Mouse (Mus musculus): ENCODE measurements around the gene Actrt2. TPM values are rescaled to one million over a fixed set of nuclear protein-coding genes. Genes with fewer than 3 reads are reported as not detected.

The Actrt2 gene
- polyA plus RNA-seq, 1 experiment = not detected

GRCm38 (mm10) chr4:154622521-154622920 lies 45.1 kb downstream of the Actrt2 start:
- no peaks in the 10 kb centered on the region for H3K4me1 ChIP-seq (ENCODE audit: control insufficient read depth, insufficient read depth, low read length)
- no peak overlapping the region for H3K4me3 ChIP-seq (replicated peaks; ENCODE audit: control insufficient read depth, low read depth, low read length)
- WGBS = 81% methylated on average over 4 of the region's 4 CpGs
- TF ChIP-seq POLR2A (IDR thresholded peaks at IDR 0.05; ENCODE audit: borderline replicate concordance, control insufficient read depth, low read depth, low read length) = no peak
- no peak for TF ChIP-seq CTCF (IDR thresholded peaks at IDR 0.05; ENCODE audit: control insufficient read depth, insufficient read depth, low read length)
- no peak overlapping the region for H3K27ac ChIP-seq (ENCODE audit: control insufficient read depth, insufficient read depth, low read depth, low read length, poor library complexity)

Other genes starting within 250 kb of the Actrt2 start
- 0.54 and 0.70 TPM in 2 replicates for gene Prdm16, start 31.0 kb downstream of the Actrt2 start, polyA plus RNA-seq (2011; ENCODE audit: insufficient read depth, insufficient read length, low replicate concordance, missing spikeins)
- not detected in 2 replicates for gene Ttc34, start 169.6 kb upstream of the Actrt2 start, polyA plus RNA-seq (2011; ENCODE audit: insufficient read depth, insufficient read length, low replicate concordance, missing spikeins)
- gene Mmel1, start 201.7 kb upstream of the Actrt2 start, polyA plus RNA-seq (2011; ENCODE audit: insufficient read depth, insufficient read length, low replicate concordance, missing spikeins) = 1.1 and 1.4 TPM in 2 replicates
- 16.6 and 32.5 TPM in 2 replicates for gene Fam213b, start 231.3 kb upstream of the Actrt2 start, polyA plus RNA-seq (2011; ENCODE audit: insufficient read depth, insufficient read length, low replicate concordance, missing spikeins)